Mouse (Mus musculus): ENCODE measurements around the gene Gpr19.

DNA sequence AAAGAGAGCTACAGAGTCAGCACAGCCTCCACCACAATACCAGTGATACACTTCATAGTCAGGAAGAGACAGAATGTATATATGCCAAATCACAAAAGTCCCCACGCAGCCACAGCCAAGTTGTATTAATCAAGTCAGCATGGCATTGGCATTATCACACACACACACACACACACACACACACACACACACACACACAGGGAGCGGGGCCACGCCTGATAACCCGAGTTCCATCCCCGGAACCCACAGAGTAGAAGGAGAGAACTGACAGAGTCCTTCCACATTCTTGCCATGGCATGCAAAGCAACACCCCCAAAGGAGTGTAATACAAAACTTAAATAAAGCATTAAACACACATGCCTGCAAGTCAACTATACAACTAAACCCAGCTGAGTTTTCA is 18.8 kb downstream of the Gpr19 start:
- TF ChIP-seq CTCF (IDR thresholded peaks at IDR 0.05; ENCODE audit: low read depth) (no peak), EP300 (IDR thresholded peaks at IDR 0.05; ENCODE audit: low read depth) (no peak)

Data from heart, postnatal 0 days (tissue).